Mouse (Mus musculus): ENCODE measurements around the gene Srebf2.

- TF ChIP-seq CTCF (IDR thresholded peaks at IDR 0.05) = no peak
- no peak for TF ChIP-seq POLR2A (IDR thresholded peaks at IDR 0.05; ENCODE audit: insufficient read depth, low read depth, low read length)
These were observed 4.2 kb downstream of the Srebf2 start for GRCm38 (mm10) chr15:82151176-82151575.
